Mouse (Mus musculus): ENCODE data around the gene Tctex1d2. TPM values are rescaled to one million over a fixed set of nuclear protein-coding genes. Genes with fewer than 3 reads are reported as not detected.
A peak's percentile ranks its signal among the peaks of the same experiment; 100 is the strongest.
"Not testable (repeated sequence)": the region's sequence is repeated elsewhere in the genome, so short reads cannot be mapped to it uniquely, and the experiment has no call there.

The Tctex1d2 gene
- total RNA-seq, 4 experiments from 2014 or later = 12.5 to 17.4 (median 16.3) TPM

- no peak for DNase-seq (ENCODE audit: low spot score in 2 of 2)
These were observed 11.6 kb downstream of the Tctex1d2 start for GRCm38 (mm10) chr16:32431047-32431591.

GRCm38 (mm10) chr16:32431926-32432325, 12.4 kb downstream of the Tctex1d2 start:
- no peak for DNase-seq (ENCODE audit: low spot score in 2 of 2)

- DNase-seq (ENCODE audit: low spot score in 2 of 2) = no peak
These were observed 13.6 kb downstream of the Tctex1d2 start for GRCm38 (mm10) chr16:32433138-32433537.

DNA sequence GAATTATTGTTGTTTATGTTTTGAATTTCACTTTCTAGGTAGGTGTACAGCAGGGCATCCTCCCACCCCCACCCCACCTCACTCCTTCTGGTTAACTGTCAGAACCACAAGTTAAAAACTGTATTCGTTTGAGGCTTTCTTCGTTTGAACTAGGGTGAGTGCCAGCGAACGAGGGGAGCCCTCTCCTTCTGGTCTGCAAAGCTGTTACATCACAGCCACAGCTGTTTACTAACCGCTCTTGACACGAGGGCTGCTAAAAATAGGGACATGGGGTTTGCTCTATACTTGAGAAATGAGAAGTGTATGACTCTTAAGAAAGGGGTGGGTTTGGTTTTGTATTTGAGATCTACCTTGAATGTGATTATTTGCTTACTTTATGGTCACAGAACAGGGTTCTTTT, 14.6 kb downstream of the Tctex1d2 start:
- no peak for DNase-seq (ENCODE audit: low spot score in 2 of 2)

DNA sequence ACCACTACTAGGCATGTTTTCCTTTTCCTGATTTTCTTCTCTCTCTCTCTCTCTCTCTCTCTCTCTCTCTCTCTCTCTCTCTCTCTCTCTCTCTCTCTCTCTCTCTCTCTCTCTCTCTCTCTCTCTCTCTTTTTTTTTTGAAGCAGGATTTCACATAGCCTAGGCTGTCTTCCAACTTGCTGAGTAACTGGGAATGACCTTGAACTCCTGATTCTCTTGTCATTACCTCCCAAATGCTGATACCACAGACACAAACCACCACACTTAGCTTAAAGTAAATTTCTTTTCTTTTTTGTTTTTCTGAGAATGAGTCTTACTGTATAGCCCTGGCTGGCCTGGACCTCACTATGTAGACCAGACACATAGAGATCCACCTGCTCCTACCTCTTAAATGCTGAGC, 15.2 kb downstream of the Tctex1d2 start:
- DNase-seq (ENCODE audit: low spot score in 2 of 2) = no peak

DNA sequence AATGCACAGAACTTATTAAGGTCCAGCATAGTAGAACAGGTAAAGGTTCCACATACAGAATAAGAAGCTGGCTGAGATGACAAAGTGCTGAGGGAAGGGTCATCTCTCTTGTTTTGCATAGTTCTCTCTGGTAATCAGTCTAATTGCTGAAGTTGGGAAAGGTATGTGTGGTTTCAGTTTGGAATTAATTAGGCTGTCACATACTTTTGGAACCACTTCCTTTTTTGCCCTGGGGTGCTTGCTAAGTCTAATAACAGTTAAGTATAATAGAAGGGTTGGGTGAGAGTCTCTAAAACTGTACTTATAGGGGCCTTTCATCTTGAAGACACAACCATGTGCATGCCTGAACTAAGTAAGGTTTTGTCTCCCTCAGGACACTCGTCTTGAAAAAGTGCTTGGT, 17.2 kb downstream of the Tctex1d2 start:
- DNase-seq (ENCODE audit: low spot score in 2 of 2) = no peak

DNA sequence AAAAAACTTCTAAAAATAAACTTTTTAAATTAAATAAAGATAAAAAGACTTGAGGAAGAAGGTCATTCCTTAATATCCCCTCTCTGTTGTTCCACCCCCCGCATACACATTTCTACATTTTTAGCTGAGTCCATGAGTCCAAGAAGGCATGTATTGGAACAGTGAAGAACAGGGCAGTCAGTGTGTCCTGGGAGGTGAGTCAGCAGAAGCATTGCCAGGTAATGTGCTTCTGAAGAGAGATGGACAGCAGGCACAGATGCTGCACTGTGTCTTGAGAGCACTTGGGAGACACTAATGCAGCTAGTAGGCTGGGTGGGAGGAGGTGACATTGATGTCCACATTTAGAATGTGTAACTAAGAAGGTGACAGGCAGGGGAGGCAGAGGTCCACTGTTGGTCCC, 17.8 kb downstream of the Tctex1d2 start:
- DNase-seq (ENCODE audit: low spot score in 2 of 2) = no peak

GRCm38 (mm10) chr16:32441432-32441831, 21.9 kb downstream of the Tctex1d2 start:
- DNase-seq (ENCODE audit: low spot score in 2 of 2) = no peak

- not testable (repeated sequence) for DNase-seq (ENCODE audit: low spot score in 2 of 2)
These were observed 25.1 kb downstream of the Tctex1d2 start for GRCm38 (mm10) chr16:32444615-32445014.

DNA sequence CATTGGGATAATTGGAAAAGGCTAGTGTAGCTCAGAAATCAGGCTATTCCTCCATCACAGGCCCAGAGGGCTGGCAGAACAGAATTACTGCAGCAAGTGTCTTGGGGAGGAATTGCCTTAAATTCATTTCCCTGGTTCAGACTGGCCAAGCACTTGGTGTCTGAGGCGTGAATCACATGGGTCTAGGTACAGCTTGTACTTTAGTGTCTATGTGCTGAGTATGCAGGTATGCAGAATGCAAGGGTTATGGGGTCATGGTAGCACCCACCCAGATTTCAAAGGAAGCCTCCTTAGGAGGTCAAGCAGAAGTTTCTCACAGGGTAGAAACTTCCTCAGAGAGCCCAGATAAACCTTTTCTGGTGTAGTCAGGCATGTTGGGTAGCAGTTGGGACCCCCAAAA, 26.1 kb downstream of the Tctex1d2 start:
- no peak for DNase-seq (ENCODE audit: low spot score in 2 of 2)

GRCm38 (mm10) chr16:32446563-32447138, 27.1 kb downstream of the Tctex1d2 start:
- DNase-seq (ENCODE audit: low spot score in 2 of 2) = no peak

- DNase-seq (ENCODE audit: low spot score in 2 of 2) = no peak
These were observed 30.2 kb downstream of the Tctex1d2 start for GRCm38 (mm10) chr16:32449665-32450064.

GRCm38 (mm10) chr16:32450133-32450532, 30.6 kb downstream of the Tctex1d2 start:
- DNase-seq (ENCODE audit: low spot score in 2 of 2) = no peak

DNA sequence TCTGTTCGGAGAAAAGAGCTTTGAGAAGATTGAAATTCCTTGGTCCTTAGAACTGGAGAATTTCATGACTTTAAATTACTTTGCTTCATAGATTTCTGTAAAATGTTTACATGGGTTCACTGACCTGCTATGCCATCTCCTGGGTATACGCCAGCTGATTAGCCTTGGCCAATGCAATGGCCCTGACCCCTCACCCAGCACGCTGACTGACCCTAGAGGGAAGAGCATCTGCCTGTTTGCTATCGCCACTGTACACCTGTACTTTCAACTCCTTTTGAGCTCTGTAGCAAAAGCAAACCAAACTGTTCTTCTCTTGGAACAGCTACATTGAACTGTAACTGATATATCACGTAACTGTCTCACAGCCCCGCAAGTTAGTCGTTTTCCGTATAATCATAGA, 33.6 kb downstream of the Tctex1d2 start:
- DNase-seq (ENCODE audit: low spot score in 2 of 2) = no peak

DNA sequence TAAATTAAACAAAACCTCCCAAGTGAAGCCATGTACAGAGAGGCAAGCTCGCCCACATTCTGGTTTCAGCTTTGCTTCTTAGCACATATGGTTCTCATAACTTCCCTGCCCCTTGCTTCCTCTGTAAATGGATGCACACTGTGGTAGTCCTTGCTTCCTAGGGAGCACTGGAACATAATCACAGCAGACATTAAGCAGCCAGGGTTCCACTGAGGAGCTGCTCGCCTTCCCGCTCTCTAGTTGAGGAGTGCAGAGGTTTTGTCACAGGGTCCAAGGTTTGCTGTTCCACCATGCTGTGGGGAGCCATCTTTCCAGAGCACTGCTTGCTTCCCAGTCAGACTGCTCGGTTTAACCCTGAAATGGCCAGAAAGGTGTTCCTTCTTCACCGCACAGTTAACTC, 35.1 kb downstream of the Tctex1d2 start:
- no peak for DNase-seq (ENCODE audit: low spot score in 2 of 2)

GRCm38 (mm10) chr16:32456086-32456485, 36.6 kb downstream of the Tctex1d2 start:
- no peak for DNase-seq (ENCODE audit: low spot score in 2 of 2)

DNA sequence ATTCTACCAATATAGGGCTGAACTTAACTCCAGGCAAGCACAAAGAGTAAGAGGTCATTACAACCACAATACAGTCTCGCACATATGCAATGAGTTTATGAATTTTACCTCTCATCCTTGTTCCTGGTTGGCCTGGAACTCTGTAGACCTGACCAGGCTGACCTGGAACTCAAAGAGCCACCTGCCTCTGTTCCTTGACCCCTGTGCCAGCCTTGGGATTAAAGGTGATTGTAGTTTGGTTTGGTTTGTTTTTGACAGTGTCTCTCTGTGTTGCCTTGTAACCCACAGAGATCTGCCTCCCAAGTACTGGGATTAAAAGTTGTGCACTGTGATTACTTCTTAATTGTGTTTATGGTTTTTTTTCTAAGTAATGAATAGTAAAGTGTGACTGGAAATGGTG, 37.3 kb downstream of the Tctex1d2 start:
- no peak for DNase-seq (ENCODE audit: low spot score in 2 of 2)

GRCm38 (mm10) chr16:32457589-32458386, 38.3 kb downstream of the Tctex1d2 start:
- peak; percentile 39 to 48 for DNase-seq (ENCODE audit: low spot score in 2 of 2)

DNA sequence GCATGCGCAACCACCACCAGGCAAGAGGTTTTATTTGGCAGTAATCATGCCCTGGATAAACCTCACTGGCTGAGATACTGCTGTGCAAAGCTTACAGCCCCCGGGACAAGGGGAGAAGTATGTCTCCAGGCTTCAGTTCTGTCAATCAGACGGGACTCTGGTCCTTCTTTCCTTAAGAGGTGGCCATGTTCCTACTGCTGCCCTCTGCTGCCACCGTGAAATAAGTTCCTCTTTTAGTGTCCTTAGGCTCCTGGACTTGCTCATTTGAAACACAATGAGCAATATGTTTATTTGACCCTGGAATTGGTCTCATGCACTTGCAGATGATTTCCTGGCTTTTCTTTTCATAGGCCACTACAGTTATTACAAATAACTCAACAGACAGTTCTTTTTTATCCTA, 41.0 kb downstream of the Tctex1d2 start:
- DNase-seq (ENCODE audit: low spot score in 2 of 2) = no peak

DNA sequence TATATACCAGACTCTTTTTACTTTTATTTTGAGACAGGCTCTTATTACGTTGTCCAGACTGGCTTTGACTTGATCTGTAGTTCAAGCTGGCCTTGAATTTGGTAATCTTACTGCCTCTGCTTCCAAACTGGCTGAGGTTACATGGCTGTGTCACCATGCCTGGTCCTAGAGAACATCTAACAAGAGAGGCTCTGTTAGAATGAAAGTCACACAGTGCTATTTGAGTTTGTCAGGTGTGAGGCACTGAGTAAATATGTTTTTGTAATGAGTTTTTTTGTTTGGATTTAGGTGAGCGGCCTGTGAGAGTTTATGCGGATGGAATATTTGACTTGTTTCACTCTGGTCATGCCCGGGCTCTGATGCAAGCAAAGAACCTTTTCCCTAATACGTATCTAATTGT, 42.2 kb downstream of the Tctex1d2 start:
- no peak for DNase-seq (ENCODE audit: low spot score in 2 of 2)

GRCm38 (mm10) chr16:32462950-32463349, 43.4 kb downstream of the Tctex1d2 start:
- DNase-seq (ENCODE audit: low spot score in 2 of 2) = no peak

DNA sequence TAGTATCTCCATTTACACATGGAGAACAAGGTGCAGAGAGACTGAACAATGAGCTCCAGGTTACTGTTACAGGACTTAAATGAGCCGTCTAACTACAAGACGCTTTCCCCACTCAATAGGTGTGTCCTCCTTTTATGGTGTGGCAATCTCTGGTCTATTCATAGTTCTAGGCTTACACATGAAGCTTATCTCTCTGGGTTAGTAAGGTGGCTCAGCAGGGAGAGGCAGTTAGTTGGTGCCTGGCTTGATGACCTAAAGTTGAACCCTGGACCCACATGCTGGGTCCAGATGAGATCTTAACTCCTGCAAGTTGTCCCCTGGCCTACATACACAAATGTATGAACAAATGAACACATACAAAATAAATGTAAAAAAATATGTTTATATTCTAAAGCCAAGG, 43.9 kb downstream of the Tctex1d2 start:
- DNase-seq (ENCODE audit: low spot score in 2 of 2) = no peak

DNA sequence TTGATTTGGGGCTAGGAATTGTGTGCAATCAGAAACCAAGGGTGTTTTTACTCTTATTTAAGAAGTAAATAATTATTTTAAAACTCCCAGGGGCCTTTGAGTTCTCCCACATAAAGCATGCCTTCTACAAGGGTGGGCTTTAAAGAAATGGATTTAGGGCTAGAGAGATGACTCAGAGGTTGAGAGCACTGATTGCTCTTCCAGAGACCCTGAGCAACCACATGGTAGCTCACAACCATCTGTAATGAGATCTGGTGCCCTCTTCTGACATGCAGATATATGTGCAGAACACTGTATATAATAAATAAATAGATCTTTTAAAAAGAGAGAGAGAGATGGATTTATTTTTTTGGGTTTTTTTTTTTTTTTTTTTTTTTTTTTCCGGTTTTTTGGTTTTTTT, 45.4 kb downstream of the Tctex1d2 start:
- DNase-seq (ENCODE audit: low spot score in 2 of 2) = no peak

Data from layer of hippocampus, adult 8-10 months (tissue).